Mouse (Mus musculus) mature B cell (primary cell): Measurements from ENCODE around the gene Adarb2.

ENCODE experiments used
- in situ Hi-C: fragments of 300-500 bp; cut with MboI; formaldehyde crosslinking; loops from 2 replicates; pipeline ENCODE4 v1.14.3; 2019

The Adarb2 gene

DNA sequence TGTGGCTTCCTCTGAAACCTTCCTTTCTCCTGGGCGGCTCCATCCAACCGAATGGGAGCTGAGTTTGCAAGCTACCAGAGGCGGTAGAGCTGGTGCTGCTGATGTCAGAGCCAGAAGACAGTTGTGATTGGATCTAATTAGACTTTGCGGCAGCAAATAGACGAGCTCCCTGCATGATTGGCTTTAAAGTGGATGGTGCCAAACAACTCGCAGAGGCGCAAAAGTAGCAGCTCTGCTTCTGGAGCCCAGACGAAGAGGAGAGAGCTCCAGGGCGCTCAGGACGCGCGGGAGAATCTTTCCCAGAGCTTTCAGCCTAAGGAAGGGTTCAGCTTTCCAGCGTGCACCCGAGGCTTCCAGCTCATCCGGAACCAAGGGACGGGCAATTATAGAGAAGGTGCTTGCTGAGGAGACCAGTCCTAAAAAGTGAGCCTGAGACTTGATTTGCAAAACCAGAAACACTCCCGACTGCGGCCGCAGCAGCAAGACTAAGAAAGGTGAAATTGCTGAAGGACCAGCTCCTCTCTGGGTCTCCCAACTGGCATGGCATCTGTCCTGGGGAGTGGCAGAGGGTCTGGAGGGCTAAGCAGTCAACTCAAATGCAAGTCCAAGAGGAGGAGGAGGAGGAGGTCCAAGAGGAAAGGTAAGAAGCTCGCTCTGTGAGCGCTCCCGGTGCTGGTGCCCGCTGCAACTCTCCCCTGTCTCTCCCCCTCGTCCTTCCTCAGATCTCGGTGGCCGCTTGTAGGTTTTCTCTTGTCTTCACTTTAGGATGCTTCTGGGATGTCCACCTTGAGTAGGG lies at the start of gene Adarb2:
Gene Adarb2 (plus strand): TSS at position 186 of the 796 bp plus-strand sequence.
- in situ Hi-C loops = no loop called here

DNA sequence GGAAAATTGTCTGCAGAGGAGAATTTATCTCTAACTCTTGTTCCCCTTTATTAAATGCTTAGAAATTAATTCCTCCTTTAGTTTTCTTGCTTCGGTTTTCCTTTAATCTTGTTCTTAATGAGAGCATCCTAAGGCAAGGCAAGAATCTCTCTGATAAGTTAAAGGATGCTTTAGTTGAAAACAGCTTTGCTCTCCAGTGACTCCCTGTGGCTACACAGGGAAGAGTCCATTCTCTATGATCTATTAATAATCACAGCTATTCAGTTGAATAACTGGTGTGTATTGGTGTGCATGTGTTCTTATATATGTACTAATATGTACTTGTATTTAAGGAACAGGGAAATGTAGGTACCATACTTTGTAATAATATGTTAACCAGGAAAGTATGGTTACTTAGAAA lies 28.9 kb upstream of the Adarb2 start:
- in situ Hi-C loops = no loop called here

DNA sequence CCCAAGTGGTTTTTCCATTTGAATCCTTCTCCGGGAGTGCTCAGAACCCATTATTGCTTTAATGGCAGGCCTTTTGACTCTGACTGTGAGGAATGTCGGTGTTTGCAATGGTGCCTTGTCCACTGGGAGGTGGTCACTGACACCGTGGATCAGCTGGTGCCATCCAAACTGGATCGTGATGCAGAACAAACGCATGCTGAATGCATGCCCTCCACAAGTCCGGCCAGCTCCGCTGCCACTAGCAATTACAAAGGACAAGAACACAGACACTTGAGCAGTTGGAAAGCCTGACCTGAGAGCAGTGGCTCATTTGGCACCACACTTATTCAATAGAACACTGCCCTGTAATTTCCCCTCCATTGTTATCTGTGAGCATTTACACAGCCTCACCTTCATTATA lies 10.7 kb upstream of the Adarb2 start:
- in situ Hi-C loops = no loop called here

DNA sequence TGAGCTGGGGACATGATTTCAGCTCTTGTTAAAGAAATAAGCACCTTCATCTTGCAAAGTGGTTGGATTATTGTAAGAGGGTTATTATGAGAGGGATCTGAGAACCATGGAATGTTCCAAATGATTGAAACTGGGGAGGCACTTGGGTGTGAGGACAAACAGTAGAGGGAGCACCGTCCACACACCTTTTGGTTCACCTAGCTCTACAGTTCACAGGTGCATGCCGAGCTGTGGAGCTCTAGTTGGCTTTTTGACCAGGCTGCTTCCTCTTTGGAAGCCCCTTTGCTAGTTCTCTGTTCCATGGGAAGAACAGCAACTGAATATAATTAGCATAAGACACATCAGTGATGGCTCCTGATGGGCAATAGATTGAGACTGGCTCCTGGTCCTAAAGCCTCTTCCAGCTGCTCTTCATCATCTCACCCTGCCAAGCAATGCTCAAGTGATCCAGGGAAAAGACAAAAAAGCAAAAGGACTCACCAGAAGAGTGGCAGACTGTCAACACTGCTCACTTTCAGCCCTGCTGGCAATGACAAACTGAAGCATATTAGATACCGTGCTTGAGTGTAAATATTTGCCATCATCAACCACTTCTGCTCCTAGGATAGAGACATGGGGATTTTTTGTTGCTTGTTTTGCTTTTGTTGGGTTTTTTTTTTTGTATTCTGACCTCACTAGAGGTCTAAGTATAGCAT lies 3.3 kb upstream of the Adarb2 start:
- in situ Hi-C loops = no loop called here

DNA sequence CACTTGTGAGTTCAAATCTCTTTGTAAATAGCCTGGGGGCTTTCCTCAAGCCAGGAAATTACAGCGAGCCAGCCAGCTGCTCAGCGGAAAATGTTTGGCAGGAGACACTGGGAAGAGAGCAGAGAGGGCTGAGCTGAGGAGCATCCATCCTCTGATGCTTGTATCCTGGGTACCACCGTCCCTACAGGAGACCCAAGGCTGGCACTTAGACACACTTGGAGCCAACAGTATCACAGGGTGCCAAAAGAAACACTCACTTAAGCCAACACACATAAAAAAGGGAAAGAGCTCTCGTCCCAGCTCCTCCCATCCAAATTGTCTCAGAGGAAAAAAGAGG lies 779 bp downstream of the Adarb2 start:
- in situ Hi-C loops = no loop called here

DNA sequence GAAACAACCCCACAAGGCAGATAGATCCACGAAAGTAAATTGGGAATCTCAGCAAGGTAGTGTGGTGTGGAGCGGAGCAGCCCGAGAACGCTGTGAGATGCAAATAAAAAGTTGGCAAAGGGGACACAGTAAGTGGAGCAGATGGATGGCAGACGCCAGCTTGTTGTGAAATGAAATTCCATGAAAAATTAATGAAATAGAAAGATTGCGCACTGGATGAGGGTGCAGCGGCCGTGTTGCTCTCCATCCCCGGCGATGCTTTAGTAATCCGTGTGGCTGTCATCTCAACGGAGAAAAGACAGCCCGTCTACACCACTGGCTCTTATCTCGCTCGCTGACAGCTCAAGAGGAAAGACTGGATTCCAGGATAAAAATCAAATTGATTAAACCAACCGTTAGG lies 4.7 kb downstream of the Adarb2 start:
- in situ Hi-C loops = no loop called here

DNA sequence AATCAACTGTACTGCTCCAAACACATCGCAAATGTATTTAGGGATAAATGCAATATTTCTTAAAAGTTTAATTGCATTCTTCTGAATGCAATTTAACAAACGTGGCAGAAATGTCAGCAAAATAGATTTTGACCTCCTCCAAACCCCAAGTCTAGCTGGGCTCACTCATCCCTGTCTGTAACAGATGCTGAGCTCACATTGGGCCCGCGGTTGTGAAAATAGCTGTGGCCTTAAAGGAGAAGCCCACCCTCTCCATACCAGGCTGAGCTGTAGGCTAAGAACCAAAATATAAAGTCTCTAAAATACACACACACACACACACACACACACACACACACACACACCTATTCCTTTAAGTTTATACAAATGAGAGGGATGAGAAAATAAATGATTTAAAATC lies 8.1 kb downstream of the Adarb2 start:
- in situ Hi-C loops = no loop called here

DNA sequence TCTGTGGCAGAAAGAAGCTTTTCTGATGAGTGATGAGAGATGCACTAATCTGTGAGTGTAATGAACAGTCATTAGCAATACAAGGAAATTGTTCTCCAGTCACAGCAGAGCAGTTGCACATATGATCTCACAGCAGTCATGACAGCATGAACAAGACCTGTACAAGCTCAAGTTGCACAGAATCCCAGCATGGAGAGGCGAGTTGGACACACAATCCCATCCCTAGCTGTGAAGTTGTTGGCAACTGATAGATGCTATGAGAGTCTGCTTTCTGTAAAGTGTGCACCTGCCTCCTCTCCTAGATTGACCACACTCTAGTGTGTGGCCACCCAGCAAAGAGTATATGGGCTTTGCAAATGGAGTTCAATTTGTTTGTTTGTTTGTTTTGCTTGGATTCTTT lies 36.2 kb downstream of the Adarb2 start:
- in situ Hi-C loops = no loop called here

DNA sequence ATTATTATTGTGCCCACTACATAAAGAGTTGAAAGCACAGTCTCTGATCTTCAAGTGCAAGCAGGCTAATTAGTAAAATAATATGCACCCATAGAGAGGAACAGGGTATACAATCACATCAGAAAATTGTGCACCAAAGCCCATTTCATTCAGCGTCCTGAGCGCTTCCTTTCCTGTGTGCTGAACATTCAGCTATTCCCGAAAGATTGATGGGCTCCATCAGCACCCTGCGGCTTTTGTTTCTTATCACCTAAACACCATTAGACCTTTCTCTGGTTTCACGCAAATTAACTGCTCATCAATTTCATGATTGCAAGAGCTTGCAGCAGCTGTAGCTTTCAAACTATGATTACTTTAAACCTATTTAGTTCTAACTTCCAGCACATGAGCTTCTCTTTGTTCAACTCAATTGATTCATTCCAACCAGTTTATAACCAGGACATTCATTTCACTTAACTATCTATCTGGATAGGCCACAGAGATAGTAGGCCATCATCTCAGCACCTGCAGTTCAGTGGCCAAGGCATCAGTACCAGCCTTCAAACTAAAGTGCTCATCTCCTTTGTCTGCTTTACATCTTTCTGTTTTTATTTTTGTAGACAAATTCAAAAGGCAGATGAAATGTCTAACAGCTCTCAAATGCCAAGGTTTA lies 45.5 kb downstream of the Adarb2 start:
- in situ Hi-C loops = no loop called here

DNA sequence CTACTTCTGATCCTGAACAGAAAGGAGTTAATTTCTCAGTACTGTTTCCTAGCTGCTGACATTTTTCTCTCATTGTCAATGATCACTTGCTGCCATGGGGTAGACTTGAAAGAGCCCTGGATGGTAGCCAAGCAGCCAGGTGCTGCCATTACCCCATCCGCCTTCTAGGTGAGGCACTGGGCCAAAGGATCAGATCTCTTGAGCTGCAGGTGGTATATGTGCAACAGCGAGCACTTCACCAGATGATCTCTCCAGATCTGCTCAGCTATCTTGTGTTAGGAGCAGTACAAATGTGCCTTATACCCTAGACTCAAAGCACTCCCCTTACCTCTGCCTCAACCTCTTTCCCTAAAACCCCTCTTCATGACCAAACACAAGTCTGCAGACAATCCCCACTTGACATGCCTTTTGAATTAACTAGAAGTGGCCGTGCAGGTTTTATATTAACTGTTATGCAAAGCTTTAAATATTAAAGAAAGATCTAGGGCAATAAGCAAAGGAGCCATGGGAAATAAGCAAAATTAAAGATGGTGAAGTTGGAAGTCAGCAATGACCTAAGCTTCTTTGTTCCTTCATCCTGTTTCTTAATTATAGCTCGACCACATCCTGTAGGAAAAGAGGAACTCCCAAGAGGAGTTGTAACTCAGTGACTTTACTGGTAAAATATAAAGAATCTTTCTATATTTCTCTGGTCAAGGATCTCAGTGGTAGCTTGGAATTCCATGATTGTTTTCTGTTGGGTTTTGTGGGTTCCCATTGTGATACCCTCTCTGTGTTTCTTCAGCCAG lies 69.7 kb downstream of the Adarb2 start:
- in situ Hi-C loops = no loop called here

DNA sequence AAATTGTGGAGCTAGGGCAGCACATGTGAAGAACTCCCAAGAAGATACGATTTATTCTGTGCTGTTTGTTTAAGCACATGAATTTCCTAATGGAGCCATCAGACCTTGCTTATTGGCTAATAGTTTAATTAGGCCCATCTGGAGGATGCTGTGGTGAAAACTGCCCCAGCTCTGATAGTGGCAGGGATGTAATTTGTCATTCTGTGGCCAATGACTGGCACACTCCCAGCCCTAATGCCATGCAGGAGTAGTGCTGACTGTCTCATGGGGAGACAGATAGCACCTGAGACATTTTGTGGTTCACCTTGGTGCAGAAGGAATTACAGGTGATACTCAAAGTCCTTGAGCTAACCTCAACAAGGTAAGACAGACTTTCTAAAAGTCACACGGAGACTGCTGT lies 80.5 kb downstream of the Adarb2 start:
- in situ Hi-C loops = no loop called here

DNA sequence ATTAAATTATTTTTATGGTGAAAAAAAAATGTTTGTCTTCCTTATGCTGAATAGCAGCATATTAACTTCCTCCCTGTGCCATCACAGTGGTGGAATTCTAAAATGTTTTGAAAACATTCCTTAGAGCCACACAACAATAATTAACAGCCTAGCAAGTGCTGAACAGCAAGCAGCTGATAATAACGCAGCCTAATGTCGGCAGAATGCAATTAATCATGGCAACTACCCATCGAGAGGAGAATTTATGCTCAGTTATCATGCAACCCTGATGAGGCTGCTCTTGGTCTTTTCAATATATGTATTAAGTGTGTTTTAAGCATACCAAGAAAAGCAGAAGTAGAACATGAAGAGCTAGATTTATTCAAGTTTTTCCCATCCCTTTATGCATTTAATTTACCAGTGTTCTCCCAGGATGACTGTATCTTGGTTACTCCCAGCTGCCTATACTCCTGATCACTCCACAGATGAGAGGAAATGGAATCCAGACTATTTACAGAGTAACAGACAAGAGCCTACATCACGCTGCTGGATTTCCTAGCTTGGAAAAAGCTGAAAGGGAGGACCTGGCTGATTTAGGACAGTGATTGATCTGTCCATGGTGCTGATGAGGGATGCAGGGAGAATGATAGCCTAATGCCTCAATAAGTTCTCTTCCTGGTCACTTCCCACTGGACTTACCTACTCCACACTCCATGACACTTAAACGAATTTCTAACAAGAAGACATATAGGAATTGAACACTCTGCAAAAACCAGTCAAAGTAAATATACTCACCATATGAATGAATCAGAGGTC lies 113.9 kb downstream of the Adarb2 start:
- in situ Hi-C loops = no loop called here

DNA sequence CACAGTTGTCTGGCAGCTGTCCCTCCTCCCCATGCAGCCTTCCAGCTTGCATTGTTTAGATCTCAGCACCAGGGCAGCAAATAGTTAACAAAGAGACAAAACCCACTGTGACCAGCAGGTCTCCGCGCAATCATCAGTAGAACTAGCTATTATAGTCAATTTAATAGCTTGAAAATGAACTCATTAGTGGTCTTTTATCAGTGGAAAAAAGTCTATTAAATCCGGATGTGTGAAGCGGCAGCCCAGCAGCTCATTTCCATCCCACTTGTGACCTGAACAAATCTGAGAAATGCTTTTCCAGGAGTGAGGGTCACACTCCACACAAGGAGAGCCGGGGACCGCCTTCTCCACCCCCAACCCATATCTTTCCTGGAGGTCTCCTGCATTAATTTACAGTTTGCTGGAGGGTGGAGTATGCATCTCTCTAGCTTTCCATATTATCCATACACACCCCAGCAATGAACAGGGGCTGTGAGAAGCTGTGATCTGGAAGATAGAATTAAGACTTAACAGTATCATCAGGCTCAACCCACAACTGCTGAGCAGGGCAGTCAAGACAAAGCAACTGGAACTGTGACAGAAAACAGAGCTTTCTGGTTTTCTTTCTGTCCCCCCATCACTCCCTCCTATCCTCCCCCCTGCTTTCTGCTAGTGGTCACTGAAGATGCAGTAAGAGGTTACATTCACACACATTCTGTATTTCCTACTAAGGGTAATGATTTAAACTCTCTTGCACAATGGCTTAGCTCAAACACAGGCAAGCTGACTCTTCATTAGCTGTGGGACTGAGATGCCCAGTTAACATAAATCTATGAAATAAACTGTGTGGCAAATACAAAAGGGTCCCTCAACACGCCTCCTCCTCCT lies 131.2 kb downstream of the Adarb2 start:
- in situ Hi-C loops = no loop called here

DNA sequence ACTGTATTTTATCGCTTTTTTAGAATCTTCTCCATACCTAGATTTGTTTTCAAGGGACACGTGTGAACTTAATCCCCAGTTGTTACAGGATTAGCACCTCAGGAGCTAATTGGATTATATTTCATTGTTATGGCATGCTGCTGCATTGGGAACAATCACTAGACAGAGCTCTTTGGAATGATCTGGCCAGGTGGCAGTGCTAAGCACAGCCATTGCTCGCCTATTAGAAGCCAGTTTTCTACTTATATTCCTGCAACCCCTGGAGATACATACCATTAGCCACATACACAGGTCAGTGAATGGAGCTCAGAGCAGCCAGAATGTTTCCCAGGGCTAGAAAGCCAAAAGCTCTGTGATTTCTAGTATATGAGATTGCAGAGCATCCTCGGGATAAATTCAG lies 131.9 kb downstream of the Adarb2 start:
- in situ Hi-C loops = no loop called here

DNA sequence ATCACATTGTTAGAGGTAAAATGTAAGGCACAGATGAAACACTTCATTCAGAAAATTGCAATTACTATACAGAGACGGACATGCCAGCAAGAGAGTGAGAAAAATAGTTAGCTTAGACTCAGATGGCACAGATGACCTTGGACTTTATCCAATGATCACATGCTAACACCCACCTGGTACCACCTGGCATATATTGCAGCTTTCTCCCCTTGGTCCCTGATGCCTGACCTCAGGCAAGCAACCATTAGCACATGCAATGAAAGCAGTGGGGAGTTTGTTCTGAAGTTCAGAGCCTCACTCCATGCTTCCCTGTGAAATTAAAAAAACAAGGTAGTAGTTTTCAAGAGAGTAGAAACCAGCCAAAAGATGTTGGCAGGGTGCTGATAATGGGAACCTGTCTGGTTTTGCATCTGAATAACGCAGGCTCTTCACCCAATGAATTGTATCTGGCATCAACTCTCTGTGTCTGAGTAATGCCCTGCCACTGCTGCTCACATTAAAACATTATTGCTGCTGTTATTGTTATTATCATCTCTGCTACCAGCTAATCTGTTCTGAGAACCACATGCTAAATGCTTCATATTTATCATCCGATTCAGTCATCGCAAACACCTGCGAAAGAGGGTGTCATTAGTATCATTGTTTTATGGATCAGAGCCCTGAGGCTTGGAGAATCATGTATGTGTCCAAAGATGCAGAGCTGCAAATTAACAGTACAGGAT lies 138.6 kb downstream of the Adarb2 start:
- in situ Hi-C loops = no loop called here

DNA sequence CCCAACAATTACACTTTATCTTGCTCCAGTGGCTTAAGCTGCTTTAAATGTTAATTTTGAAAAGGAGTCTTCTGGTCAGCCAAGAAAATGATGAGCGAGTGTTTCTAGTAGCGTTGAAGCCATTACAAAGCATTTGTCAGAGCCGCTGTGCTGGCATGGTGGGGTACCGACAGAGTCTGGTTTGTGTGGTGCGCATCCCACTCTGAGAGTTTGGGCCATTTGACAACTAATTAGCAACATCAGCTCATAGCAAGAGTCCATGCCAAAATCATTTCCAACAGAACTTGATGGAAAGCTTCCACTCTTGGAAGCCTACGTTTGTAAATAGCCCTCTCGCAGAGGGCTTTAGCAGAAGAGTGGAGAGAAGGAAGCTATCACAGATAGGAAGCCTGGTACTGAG lies 144.5 kb downstream of the Adarb2 start:
- in situ Hi-C loops = no loop called here

DNA sequence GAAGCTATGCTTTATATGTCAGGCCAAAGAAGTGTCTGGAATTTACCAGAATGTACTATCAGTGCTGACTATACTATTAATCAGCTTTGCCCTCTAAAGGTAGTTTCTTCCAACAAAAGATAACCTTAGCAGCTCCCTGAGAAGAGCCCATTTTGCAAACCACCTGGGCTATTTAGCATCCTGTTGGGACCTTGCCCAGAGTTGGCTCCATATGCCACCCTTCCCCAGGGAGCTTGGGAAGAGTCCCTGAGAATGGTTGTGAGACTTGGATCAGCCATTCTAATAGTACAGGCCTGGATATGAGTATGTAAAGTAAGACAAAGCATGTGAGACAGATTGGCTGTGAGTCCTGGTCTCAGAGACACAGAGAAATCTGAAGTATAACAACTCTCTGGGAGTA lies 149.7 kb downstream of the Adarb2 start:
- in situ Hi-C loops = no loop called here

DNA sequence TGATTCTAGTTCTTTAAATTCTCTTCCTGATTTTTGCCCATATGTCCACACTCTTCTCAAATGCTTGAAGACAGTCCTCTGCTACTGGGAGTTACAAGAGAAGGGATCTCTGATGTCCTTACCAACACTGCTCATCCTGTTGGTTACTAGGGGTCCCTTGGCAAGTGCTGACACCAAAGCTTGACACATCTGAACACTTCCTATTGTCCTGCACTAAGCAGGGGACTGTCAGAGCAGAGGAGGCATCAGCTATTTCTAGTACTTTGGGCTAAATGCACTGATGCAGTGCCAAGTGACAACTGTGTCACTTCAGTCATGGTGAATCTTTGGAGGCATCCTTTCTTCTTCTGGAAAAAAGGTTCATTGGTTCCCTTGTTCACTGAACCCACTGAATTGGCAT lies 150.3 kb downstream of the Adarb2 start:
- in situ Hi-C loops = no loop called here

DNA sequence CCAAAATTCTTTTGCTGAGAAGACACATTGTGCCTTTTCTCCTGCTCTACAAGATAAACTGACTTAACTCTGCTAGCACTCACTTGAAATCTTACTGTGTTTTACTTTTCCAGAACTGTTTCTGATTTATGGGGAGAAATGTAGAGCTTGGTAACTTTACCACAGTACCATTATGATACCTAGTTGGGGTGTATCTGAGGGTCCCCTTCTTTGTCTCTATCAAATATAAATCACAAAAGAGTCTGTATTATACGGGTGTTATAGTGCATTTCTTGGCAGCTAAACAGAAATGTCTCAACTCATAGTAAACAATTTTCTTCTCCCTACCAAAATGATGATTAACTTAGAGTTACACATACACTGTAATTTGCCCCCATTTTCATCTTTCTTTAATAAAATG lies 162.9 kb downstream of the Adarb2 start:
- in situ Hi-C loops = no loop called here

DNA sequence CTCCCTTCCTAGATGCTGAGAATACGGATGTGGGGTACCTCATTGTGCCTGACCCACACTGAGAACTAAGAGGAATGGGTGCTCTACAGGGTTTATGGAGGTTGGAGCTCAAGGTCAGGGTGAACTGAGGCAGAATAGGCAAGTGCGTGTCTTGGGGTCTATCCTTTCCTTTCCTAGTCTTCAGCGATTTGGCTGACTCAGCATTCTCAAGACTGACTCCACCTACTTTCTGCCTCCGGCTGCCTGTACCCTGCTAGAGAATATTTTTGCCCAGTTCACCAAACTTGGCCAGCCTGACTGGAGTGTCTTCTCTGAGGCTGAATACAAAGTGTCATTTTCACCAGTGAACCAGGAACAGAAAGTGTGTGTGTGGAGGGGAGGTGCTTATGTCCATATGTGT lies 163.4 kb downstream of the Adarb2 start:
- in situ Hi-C loops = no loop called here
